Mouse (Mus musculus) erythroblast, adult 5-6 weeks (primary cell): ENCODE measurements around the gene Mdp1. TPM values are rescaled to one million over a fixed set of nuclear protein-coding genes. Genes with fewer than 3 reads are reported as not detected.

ENCODE experiments used
- ATAC-seq: replicated peaks from 2 replicates; pipeline ENCODE4 v1.8.0; 2016; ENCODE audit warnings: moderate number of reproducible peaks, mild to moderate bottlenecking, moderate TSS enrichment, inconsistent platforms; ENCODE audit not compliant: poor library complexity, low FRiP score, severe bottlenecking
- total RNA-seq, 2 experiments: library from RNA; stranded (forward) in 1 of 2; stranded (reverse) in 1 of 2; fragments of 150-400 nt in 1 of 2; fragments of 200-764, 138-1000 nt in 1 of 2; gene quantifications; 2 replicates each; pipeline versions ENCODE4 v1.2.3 to v1.2.4; 2015 to 2017; ENCODE audit warnings: low replicate concordance in 2 of 2

The Mdp1 gene
- total RNA-seq (2015; ENCODE audit: low replicate concordance) (4.6 and 10.4 TPM in 2 replicates), total RNA-seq (2017; ENCODE audit: low replicate concordance) (7.1 and 8.4 TPM in 2 replicates)

GRCm38 (mm10) chr14:55659960-55660573 is at the start of gene Mdp1:
Gene Mdp1 (minus strand): TSS chr14:55660508.
- ATAC-seq: peak; percentile 98

GRCm38 (mm10) chr14:55709509-55709908 is 49.2 kb upstream of the Mdp1 start:
- ATAC-seq: no peak

GRCm38 (mm10) chr14:55707397-55707796 is 47.1 kb upstream of the Mdp1 start:
- ATAC-seq: no peak

- no peak for ATAC-seq
Measured at GRCm38 (mm10) chr14:55706051-55706600, 45.8 kb upstream of the Mdp1 start.

GRCm38 (mm10) chr14:55702761-55703160 is 42.5 kb upstream of the Mdp1 start:
- no peak for ATAC-seq

- ATAC-seq: no peak
Measured at GRCm38 (mm10) chr14:55701131-55701530, 40.8 kb upstream of the Mdp1 start.

- no peak for ATAC-seq
Measured at GRCm38 (mm10) chr14:55697226-55697625, 36.9 kb upstream of the Mdp1 start.

GRCm38 (mm10) chr14:55689433-55689832 is 29.1 kb upstream of the Mdp1 start:
- ATAC-seq: no peak

- peak; percentile 37 for ATAC-seq
Measured at GRCm38 (mm10) chr14:55682118-55682493, 21.8 kb upstream of the Mdp1 start.

- peak; percentile 94 for ATAC-seq
Measured at GRCm38 (mm10) chr14:55681160-55682117, 21.1 kb upstream of the Mdp1 start, which contains the start of gene Tinf2. Gene Tinf2 (minus strand): TSS chr14:55681820.

GRCm38 (mm10) chr14:55677615-55678014 is 17.3 kb upstream of the Mdp1 start:
- no peak for ATAC-seq

GRCm38 (mm10) chr14:55672741-55673060 is 12.4 kb upstream of the Mdp1 start:
- no peak for ATAC-seq

- ATAC-seq: peak; percentile 98
Measured at GRCm38 (mm10) chr14:55671833-55672740, 11.8 kb upstream of the Mdp1 start, which contains the start of the genes Gmpr2 and Nedd8. Gene Gmpr2 (plus strand): TSS chr14:55671941. Gene Nedd8 (minus strand): TSS chr14:55672124.

- peak; percentile 32 for ATAC-seq
Measured at GRCm38 (mm10) chr14:55671486-55671832, 11.2 kb upstream of the Mdp1 start.

GRCm38 (mm10) chr14:55660636-55661035 is 328 bp upstream of the Mdp1 start:
- no peak; the same call in 1 of the 2 replicates for ATAC-seq

- ATAC-seq: no peak
Measured at GRCm38 (mm10) chr14:55658011-55658410, 2.3 kb downstream of the Mdp1 start.

- no peak for ATAC-seq
Measured at GRCm38 (mm10) chr14:55656935-55657334, 3.4 kb downstream of the Mdp1 start.

- ATAC-seq: no peak
Measured at GRCm38 (mm10) chr14:55651528-55651927, 8.8 kb downstream of the Mdp1 start.

GRCm38 (mm10) chr14:55649884-55650283 is 10.4 kb downstream of the Mdp1 start, which contains the start of gene Tssk4:
Gene Tssk4 (plus strand): TSS chr14:55650184.
- no peak for ATAC-seq
